Mouse (Mus musculus): ENCODE measurements around the gene 7530416G11Rik. TPM values are rescaled to one million over a fixed set of nuclear protein-coding genes. Genes with fewer than 3 reads are reported as not detected.

Gene 7530416G11Rik
- total RNA-seq, 2 experiments from 2014 or later, result not detected

Other genes starting within 250 kb of the 7530416G11Rik start
- gene Atxn10, start 167.0 kb downstream of the 7530416G11Rik start, total RNA-seq (2021), result 10 to 100 TPM; 79.3 to 80.6 TPM
- gene Wnt7b, start 79.2 kb upstream of the 7530416G11Rik start, total RNA-seq (2021), result under 1 TPM; 0.20 to 0.88 TPM
- 10 to 100 TPM; 50.7 to 60.1 TPM for gene Ppara, start 231.8 kb upstream of the 7530416G11Rik start, total RNA-seq (2021)

All from heart, postnatal 14 days (tissue).